Mouse (Mus musculus) left cerebral cortex, adult 8-10 months (tissue): ENCODE measurements around the gene Dmac1. TPM values are rescaled to one million over a fixed set of nuclear protein-coding genes. Genes with fewer than 3 reads are reported as not detected.
"Not testable (repeated sequence)": the region's sequence is repeated elsewhere in the genome, so short reads cannot be mapped to it uniquely, and the experiment has no call there.

ENCODE experiments used
- DNase-seq, 2 experiments: peaks; one replicate each; pipeline ENCODE4 v3.0.0; 2022; ENCODE audit warnings: low spot score in 2 of 2
- total RNA-seq, 4 experiments: library from RNA; stranded (reverse); gene quantifications; 2 replicates each; pipeline ENCODE4 v1.2.4; 2022

Gene Dmac1
- total RNA-seq: 10 to 100 TPM; 41.2 to 49.4 (median 41.9) TPM

GRCm38 (mm10) chr4:75278197-75279175 is at the start of gene Dmac1:
Gene Dmac1 (minus strand): TSS chr4:75278305.
- peak; percentile 91 to 98 for DNase-seq

GRCm38 (mm10) chr4:75315431-75315830 is 37.3 kb upstream of the Dmac1 start:
- DNase-seq: no peak

GRCm38 (mm10) chr4:75315007-75315406 is 36.9 kb upstream of the Dmac1 start:
- no peak for DNase-seq

GRCm38 (mm10) chr4:75311918-75312317 is 33.8 kb upstream of the Dmac1 start:
- DNase-seq: no peak

- DNase-seq: no peak
Observed at GRCm38 (mm10) chr4:75311305-75311704, 33.2 kb upstream of the Dmac1 start.

GRCm38 (mm10) chr4:75300205-75300972 is 22.3 kb upstream of the Dmac1 start:
- DNase-seq: no peak

- no peak for DNase-seq
Observed at GRCm38 (mm10) chr4:75292315-75292714, 14.2 kb upstream of the Dmac1 start.

- no peak for DNase-seq
Observed at GRCm38 (mm10) chr4:75291142-75291541, 13.0 kb upstream of the Dmac1 start.

GRCm38 (mm10) chr4:75277467-75278196 is 473 bp downstream of the Dmac1 start:
- DNase-seq: no peak

- no peak for DNase-seq
Observed at GRCm38 (mm10) chr4:75275737-75276136, 2.4 kb downstream of the Dmac1 start.

- no peak for DNase-seq
Observed at GRCm38 (mm10) chr4:75267866-75268265, 10.2 kb downstream of the Dmac1 start.

- DNase-seq: no peak
Observed at GRCm38 (mm10) chr4:75266773-75267550, 11.1 kb downstream of the Dmac1 start.

GRCm38 (mm10) chr4:75264219-75264618 is 13.9 kb downstream of the Dmac1 start:
- no peak for DNase-seq

GRCm38 (mm10) chr4:75263556-75264129 is 14.5 kb downstream of the Dmac1 start:
- DNase-seq: peak in 1 of 2 experiments; percentile 12

- DNase-seq: peak in 1 of 2 experiments; percentile 19
Observed at GRCm38 (mm10) chr4:75262423-75262822, 15.7 kb downstream of the Dmac1 start.

- DNase-seq: no peak
Observed at GRCm38 (mm10) chr4:75260156-75260555, 17.9 kb downstream of the Dmac1 start.

GRCm38 (mm10) chr4:75259447-75259846 is 18.7 kb downstream of the Dmac1 start:
- DNase-seq: no peak

- not testable (repeated sequence) for DNase-seq
Observed at GRCm38 (mm10) chr4:75234602-75235001, 43.5 kb downstream of the Dmac1 start.
